Comparison of ENCODE assay signal across 21 mouse cellular contexts in genomic region chr4:117482103-117482502, GRCm38 (mm10).
"Had no signal": no experiment of that assay in that cellular context is flagged by ENCODE, and none has a peak within 500 bp of the region (broad histone marks: within the 10 kb centered on the region; RNA-seq: fewer than 3 reads in every experiment).

No protein-coding gene starts in this region.

- DNase-seq: kidney, adult 2 months; kidney, postnatal 25 days; layer of hippocampus, adult 9-11 months; lung, embryonic 14.5 days; right cerebral cortex, postnatal 4 days; thymus, adult 2 months; thymus, postnatal 14 days; thymus, postnatal 4 days had no signal

- H3K9me3 ChIP-seq: limb, embryonic 10.5 days; limb, embryonic 13.5 days; midbrain, embryonic 10.5 days; midbrain, embryonic 13.5 days; neural tube, embryonic 13.5 days had no signal

- H3K27ac ChIP-seq: kidney, postnatal 0 days; layer of hippocampus, adult 2 months; limb, embryonic 10.5 days; limb, embryonic 13.5 days; macrophage; midbrain, embryonic 13.5 days; neural tube, embryonic 13.5 days; stomach, postnatal 0 days had no signal

- H3K4me2 ChIP-seq: limb, embryonic 13.5 days; lung, embryonic 14.5 days; midbrain, embryonic 13.5 days; neural tube, embryonic 13.5 days had no signal

- H3K4me3 ChIP-seq: layer of hippocampus, adult 2 months; limb, embryonic 10.5 days; limb, embryonic 13.5 days; midbrain, embryonic 10.5 days; midbrain, embryonic 13.5 days; myocyte; neural tube, embryonic 13.5 days had no signal

- H3K9ac ChIP-seq: limb, embryonic 13.5 days; lung, embryonic 14.5 days; midbrain, embryonic 13.5 days; neural tube, embryonic 13.5 days had no signal

- ATAC-seq: intestine, postnatal 0 days; lung, postnatal 0 days; midbrain, embryonic 13.5 days; midbrain, embryonic 16.5 days had no signal

- H3K36me3 ChIP-seq: limb, embryonic 10.5 days; limb, embryonic 13.5 days; midbrain, embryonic 13.5 days; neural tube, embryonic 13.5 days had no signal
